Comparison of ENCODE assay signal across 8 mouse cellular contexts in the genomic region with DNA sequence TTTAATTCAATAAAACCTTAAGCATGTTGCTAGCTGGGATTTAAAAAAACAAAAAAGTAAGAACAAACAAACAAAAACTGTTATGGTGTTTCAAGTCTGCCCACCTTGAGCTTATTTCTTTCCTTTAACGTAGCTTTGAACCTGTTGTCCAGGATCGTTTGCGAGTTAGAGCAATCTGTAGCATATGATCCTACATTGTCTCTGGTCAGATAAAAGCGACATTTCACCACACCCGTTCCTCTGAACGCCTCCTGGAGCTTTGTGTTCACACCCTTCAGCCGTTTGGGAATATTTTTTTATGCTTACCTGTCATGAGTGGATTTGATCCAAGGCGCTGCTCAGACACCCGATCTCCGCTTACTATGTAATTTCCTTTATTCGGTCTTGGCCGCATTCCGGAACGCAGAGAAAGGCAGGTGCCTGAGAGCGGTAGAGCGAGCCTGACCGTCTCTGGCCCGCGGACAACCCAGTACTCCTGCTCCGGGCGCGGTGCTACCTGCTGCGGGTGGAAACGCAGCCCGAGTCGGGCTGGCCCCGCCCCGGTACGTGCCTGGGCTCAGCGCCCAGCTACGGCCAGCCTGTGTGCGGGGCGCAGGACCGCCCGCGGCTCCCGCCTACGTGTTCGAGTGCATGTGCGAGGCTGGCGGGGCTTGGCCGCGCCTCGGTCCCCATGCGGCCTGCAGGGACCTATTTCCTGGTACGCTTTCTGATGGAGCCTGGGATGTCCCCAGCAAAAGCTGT. TPM values are rescaled to one million over a fixed set of nuclear protein-coding genes. Genes with fewer than 3 reads are reported as not detected.
DNase-seq lines count a peak whose midpoint lies in the region; ATAC-seq lines count a peak whose summit lies in the region.

No protein-coding gene starts in this region.

- WGBS in hindbrain, embryonic 16.5 days = 4% methylated on average over 46 of the region's 46 CpGs

- H3K9ac ChIP-seq in hindbrain, embryonic 16.5 days (ENCODE audit: low read depth, low read length) = peak overlapping the region; percentile 75

- no peaks in the 10 kb centered on the region for H3K9me3 ChIP-seq in hindbrain, embryonic 16.5 days (ENCODE audit: control insufficient read depth, low read length)

- DNase-seq in adrenal gland, adult 8-10 months = peak; percentile 17
- peak; percentile 94 for DNase-seq in cerebellum, postnatal 25 days
- DNase-seq in gastrocnemius, postnatal 10 days = peak; percentile 44
- DNase-seq in left cerebral cortex, postnatal 25 days (ENCODE audit: low spot score in 2 of 2) = peak; percentile 57 to 67
- peak; percentile 63 for DNase-seq in right cerebral cortex, adult 18-20 months
- no peak for DNase-seq in thymus, postnatal 0 days (ENCODE audit: low spot score)

- peak overlapping the region; percentile 91 for H3K4me2 ChIP-seq in hindbrain, embryonic 16.5 days (ENCODE audit: low read length)

- H3K4me1 ChIP-seq in hindbrain, embryonic 16.5 days (ENCODE audit: control insufficient read depth, insufficient read depth, low read depth, low read length) = peaks cover 17% of the 10 kb centered on the region

- H3K4me3 ChIP-seq in hindbrain, embryonic 16.5 days (ENCODE audit: low read length) = peak overlapping the region; percentile 52

- H3K27ac ChIP-seq in hindbrain, embryonic 16.5 days (ENCODE audit: low read depth, low read length) = no peak overlapping the region

- ATAC-seq in hindbrain, embryonic 16.5 days = peak; percentile 88
- peak; percentile 47 for ATAC-seq in megakaryocyte, adult 5-6 weeks (ENCODE audit: poor library complexity, severe bottlenecking)

- no peaks in the 10 kb centered on the region for H3K27me3 ChIP-seq in hindbrain, embryonic 16.5 days (replicated peaks; ENCODE audit: control insufficient read depth, insufficient read depth, low read length)

- peaks cover 4% of the 10 kb centered on the region for H3K36me3 ChIP-seq in hindbrain, embryonic 16.5 days (ENCODE audit: control insufficient read depth, insufficient read depth, low read length)

- intact Hi-C loops in left cerebral cortex, postnatal 25 days (cut with DNase I) = no loop called here

RNA-seq across cellular contexts. Expression of gene Gm49321, which starts 12.0 kb away (rescaled TPM):
- 10 to 100 TPM in 2 of 4 experiments, 1 to 10 TPM in 2; 7.0 to 10.7 (median 9.8) TPM for total RNA-seq in adrenal gland, adult 8-10 months (2022)
- total RNA-seq in gastrocnemius, postnatal 10 days (2021) = 1 to 10 TPM; 1.3 to 3.4 TPM
- 18.0 and 22.1 TPM in 2 replicates for polyA plus RNA-seq in hindbrain, embryonic 16.5 days (2015; fragmentation: Nextera tagmentation; extraction: Ambion mirVana)
- total RNA-seq in left cerebral cortex, postnatal 25 days (2021) = 10 to 100 TPM; 11.8 to 16.9 TPM
- total RNA-seq in megakaryocyte, adult 5-6 weeks (2015) = 1.2 and 3.2 TPM in 2 replicates
- total RNA-seq in megakaryocyte, adult 5-6 weeks (2017) = not detected in 2 replicates
- polyA plus RNA-seq in thymus, postnatal 0 days (2015; fragmentation: Nextera tagmentation; extraction: Ambion mirVana) = 7.6 and 10.0 TPM in 2 replicates

RNA-seq across cellular contexts. Expression of gene Snapc1, which starts 14.8 kb away (rescaled TPM):
- total RNA-seq in adrenal gland, adult 8-10 months (2022) = 10 to 100 TPM; 15.1 to 28.9 (median 23.2) TPM
- total RNA-seq in gastrocnemius, postnatal 10 days (2021) = 1 to 10 TPM; 5.3 to 8.2 TPM
- 36.7 and 38.2 TPM in 2 replicates for polyA plus RNA-seq in hindbrain, embryonic 16.5 days (2015; fragmentation: Nextera tagmentation; extraction: Ambion mirVana)
- total RNA-seq in left cerebral cortex, postnatal 25 days (2021) = 10 to 100 TPM; 40.6 to 43.2 TPM
- total RNA-seq in megakaryocyte, adult 5-6 weeks (2015) = 5.9 and 7.3 TPM in 2 replicates
- 10.1 and 23.8 TPM in 2 replicates for total RNA-seq in megakaryocyte, adult 5-6 weeks (2017)
- polyA plus RNA-seq in thymus, postnatal 0 days (2015; fragmentation: Nextera tagmentation; extraction: Ambion mirVana) = 15.0 and 15.6 TPM in 2 replicates

RNA-seq across cellular contexts. Expression of gene Syt16, which starts 48.0 kb away (rescaled TPM):
- total RNA-seq in adrenal gland, adult 8-10 months (2022) = 1 to 10 TPM in 2 of 4 experiments, under 1 TPM in 2; 0.26 to 3.0 (median 1.0) TPM
- under 1 TPM; 0.09 to 0.16 TPM for total RNA-seq in gastrocnemius, postnatal 10 days (2021)
- 76.1 and 81.6 TPM in 2 replicates for polyA plus RNA-seq in hindbrain, embryonic 16.5 days (2015; fragmentation: Nextera tagmentation; extraction: Ambion mirVana)
- total RNA-seq in left cerebral cortex, postnatal 25 days (2021) = 100 to 1,000 TPM in 1 of 2 experiments, 10 to 100 TPM in 1; 96.3 to 101 TPM
- total RNA-seq in megakaryocyte, adult 5-6 weeks (2015) = not detected in 2 replicates
- total RNA-seq in megakaryocyte, adult 5-6 weeks (2017) = not detected in 2 replicates
- 0.04 and 0.09 TPM in 2 replicates for polyA plus RNA-seq in thymus, postnatal 0 days (2015; fragmentation: Nextera tagmentation; extraction: Ambion mirVana)

RNA-seq across cellular contexts. Expression of gene Hif1a, which starts 48.3 kb away (rescaled TPM):
- total RNA-seq in adrenal gland, adult 8-10 months (2022) = 10 to 100 TPM; 61.1 to 71.2 (median 65.2) TPM
- total RNA-seq in gastrocnemius, postnatal 10 days (2021) = 10 to 100 TPM; 29.7 to 36.4 TPM
- polyA plus RNA-seq in hindbrain, embryonic 16.5 days (2015; fragmentation: Nextera tagmentation; extraction: Ambion mirVana) = 56.8 and 70.8 TPM in 2 replicates
- total RNA-seq in left cerebral cortex, postnatal 25 days (2021) = 10 to 100 TPM; 56.7 to 58.9 TPM
- 68.4 and 70.9 TPM in 2 replicates for total RNA-seq in megakaryocyte, adult 5-6 weeks (2015)
- total RNA-seq in megakaryocyte, adult 5-6 weeks (2017) = 85.4 and 89.4 TPM in 2 replicates
- polyA plus RNA-seq in thymus, postnatal 0 days (2015; fragmentation: Nextera tagmentation; extraction: Ambion mirVana) = 75.2 and 75.7 TPM in 2 replicates

Comparison
In these comparisons a context has a peak if more than half of its experiments do, and no peak if none do; other contexts are left out.
1. RNA of gene Syt16, which starts 48.0 kb away (total RNA-seq): 96.3 to 101 TPM in left cerebral cortex, postnatal 25 days; 0.26 to 3.0 TPM in adrenal gland, adult 8-10 months, 0.09 to 0.16 TPM in gastrocnemius, postnatal 10 days and not detected in megakaryocyte, adult 5-6 weeks; every median in the first group is over 10 times any median in the second.